Mouse (Mus musculus) cerebellum, adult 11 months (tissue): ENCODE measurements around the gene Srgap2.

Experiments
- DNase-seq: peaks from one replicate; pipeline ENCODE4 v3.0.0; 2022

Srgap2 gene

GRCm38 (mm10) chr1:131463953-131464627, 63.1 kb downstream of the Srgap2 start:
- no peak for DNase-seq

GRCm38 (mm10) chr1:131462541-131463067, 64.5 kb downstream of the Srgap2 start:
- DNase-seq, result no peak

DNA sequence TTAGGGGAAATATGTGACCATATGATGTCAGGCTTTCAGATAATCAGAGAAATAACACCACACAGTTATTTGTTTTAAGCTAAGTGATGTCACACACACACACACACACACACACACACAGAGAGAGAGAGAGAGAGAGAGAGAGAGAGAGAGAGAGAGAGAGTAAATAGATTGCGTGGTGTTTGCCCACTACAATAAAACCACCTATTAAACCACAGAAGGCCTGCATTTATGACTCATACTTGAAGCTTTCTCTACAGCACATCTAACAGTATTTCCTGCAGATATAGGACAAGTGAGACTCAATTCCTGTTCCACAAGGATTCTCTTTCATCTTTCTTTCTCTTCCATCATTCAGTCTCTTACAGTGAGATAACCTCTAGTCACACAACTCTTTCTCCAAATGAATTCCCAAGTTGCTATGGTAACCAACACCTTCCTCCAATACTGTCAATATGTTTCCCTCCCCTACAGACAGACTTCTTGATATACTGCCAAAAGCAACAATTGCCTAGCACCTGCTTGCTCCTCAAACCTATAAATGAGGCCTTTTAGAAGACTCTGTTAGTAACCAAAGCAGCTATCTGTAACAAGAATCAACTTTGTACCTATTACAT, 66.1 kb downstream of the Srgap2 start:
- no peak for DNase-seq

GRCm38 (mm10) chr1:131455355-131455890, 71.7 kb downstream of the Srgap2 start:
- DNase-seq, result no peak

DNA sequence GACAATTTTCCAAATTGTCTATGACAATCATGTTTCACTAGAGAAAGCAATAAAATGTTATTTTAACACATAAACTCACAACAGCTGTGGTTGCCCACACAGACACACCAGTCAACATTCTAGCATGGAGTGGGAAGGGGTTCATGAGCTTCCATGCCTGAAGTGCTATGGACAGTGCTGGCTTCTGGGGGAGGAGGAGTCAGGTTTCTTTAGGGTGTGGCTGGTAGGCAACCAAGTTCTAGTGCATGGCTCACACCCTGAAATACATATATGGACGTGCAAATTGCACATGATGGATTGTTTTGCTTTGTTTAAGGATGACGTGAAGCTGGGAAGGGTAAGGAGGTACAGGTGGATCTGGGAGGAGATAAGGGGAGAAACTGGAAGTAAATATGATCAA, 72.8 kb downstream of the Srgap2 start:
- no peak for DNase-seq

- no peak for DNase-seq
These were observed 73.8 kb downstream of the Srgap2 start for GRCm38 (mm10) chr1:131453335-131453734.

DNA sequence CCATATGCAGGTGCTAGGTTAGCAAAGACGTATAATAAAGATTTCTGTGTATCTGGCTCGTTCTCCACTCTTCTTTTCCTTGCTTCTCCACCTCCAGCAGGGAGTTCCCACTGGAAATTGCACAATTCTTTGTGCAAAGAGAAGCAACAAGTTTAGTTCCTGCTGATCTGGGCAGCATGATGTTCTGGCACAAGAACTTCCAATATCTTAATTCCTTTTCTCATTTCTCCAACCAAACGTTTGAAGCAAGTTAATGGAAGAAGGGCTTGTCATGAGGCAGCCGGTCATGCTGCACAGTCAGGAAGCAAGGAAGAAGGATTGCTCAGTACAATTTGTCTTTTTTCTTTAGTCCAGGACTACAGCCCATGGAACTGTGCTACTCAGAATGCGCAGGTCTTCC, 78.8 kb downstream of the Srgap2 start:
- DNase-seq, result no peak

DNA sequence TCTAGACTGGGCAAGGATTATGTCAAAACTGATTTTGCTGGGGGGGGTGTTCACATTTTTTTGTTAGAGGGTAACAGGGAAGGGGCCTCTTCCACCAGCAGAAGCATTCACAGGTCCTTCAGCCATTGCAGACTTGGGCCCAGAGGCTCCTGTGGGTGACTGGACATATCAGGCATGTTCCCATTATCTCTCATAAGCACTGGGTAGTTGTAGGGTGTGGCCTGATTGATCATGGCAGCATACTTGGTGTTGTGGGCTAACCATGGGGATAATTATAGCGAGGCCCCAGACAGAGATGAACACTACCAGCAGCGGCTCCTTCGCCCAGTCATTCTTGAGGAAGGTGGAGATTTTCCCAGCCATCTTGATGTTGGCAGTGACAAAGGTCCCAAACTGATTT, 79.8 kb downstream of the Srgap2 start:
- DNase-seq, result no peak

DNA sequence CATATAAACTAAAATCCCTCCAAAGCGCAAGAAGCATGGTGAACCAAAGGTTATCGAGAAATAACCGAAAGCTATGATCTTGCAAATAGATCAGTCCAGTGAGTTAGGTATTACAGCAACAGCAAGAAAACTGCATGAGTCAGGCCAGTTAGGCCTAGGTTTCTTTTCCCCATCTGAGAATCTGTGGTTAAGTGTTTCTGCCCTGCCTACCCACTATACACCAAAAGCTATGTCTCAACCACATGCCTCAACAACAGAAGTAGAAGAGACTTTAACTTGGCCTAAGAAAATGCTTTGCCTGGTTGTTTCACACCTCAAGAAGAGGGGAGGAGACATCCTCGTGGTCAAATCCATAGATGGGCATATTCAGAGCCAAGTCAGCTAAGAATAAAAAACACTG, 80.6 kb downstream of the Srgap2 start:
- no peak for DNase-seq

DNA sequence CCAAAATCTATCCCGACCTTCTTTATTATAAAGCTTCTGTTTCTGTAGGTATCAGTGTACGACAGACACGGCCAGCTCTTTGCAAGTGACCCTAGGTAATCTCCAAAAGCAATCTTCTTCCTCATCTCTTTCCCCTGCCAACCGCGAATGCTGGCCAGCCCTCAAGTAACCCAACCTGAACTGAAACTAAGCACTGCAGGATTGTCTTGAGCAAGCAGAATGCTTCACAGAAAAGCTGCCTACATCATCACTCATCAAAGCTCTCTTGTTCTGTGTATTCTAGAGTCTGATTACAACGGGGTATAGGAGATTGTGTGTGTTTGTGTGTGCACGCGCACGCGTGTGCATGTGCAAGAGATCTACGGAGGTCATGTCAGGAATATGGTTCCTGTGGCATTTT, 88.6 kb downstream of the Srgap2 start:
- DNase-seq, result no peak

- DNase-seq, result no peak
These were observed 89.2 kb downstream of the Srgap2 start for GRCm38 (mm10) chr1:131437975-131438374.

DNA sequence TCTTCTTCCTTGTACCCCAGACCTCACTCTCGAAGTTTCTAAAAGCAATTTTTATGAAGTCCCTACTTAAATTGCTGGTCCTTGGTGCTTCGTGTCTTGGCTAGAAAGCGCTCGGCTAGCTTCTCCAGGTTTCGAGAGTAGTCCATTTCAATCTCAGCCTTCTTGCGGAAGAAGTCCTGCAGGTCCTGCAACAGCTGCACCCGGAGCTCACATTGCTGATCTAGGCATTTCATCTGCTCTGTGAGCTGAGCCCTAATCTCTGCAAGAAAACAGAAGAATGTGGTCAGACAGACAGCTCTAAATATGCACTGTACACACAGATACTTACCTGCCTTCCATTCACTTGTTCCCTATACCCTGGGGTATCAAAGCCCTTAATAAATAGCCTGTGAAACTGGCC, 90.5 kb downstream of the Srgap2 start:
- no peak for DNase-seq

DNA sequence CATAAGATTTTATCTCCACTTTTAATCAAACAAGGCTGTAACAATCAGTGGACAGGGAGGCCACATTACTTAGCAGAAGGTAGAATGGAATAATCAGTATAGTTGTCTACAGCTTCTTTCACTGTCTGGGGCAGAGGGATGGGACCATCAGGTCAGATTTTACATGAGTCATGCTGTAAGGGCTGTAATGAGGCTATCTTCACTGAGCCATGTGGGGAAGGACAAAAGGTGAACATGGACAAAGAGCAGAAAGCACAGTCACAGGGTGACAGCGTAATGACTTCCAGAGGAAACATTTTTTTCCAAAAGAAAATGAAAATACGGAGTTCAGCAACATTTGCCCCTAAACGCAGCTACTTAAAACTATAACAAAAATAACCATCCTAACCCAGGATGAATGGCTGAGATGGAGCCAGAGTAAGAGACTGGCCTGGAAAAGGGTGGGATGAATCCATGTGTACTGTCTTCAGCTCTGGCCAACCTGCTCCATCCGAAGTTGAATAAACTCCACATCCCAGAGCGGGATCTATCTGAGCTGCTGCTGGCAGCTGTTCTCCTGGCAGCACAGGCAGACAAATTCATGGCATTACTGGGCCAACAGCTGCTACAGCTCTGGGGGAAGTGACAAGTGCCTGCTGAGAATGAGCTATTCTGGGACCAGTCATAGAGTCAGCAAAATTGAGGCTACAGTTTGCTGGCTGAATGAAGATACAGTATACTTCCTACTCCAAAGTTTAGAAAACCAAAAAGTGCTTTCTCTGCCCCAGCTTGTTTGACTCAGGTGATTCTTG, 95.5 kb downstream of the Srgap2 start:
- no peak for DNase-seq

DNA sequence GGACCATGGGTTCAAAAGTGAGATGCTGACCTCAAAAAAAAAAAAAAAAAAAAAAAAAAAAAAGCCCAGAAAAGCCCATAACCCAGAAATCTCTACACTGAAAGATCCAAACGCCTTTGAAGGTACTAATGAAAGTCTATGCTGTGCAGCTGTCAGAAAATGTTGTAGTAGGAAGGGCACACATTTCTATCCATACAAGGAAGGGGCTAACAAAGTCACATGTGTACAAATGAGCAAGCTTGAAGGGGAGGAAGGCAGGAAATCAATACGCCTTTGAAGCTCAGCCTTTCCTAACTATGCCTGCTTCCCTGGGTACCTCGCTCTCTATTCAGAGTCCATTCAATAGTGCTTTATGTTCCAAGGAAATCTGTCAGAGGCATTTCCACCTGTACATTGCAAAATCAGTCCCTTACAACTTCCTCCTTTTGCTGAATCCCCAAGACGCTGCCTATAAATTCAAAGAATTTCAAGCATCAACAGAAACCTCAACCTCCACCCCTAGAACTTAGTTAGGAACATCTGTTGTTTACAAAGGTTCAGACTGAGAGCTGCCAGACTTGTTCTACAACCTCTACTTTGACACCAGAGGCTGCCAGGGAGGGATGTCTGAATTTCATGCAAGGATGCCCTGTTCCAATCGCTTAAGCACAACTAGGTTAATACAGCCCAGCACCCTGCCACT, 99.9 kb downstream of the Srgap2 start:
- no peak for DNase-seq

GRCm38 (mm10) chr1:131423061-131423460, 104.1 kb downstream of the Srgap2 start:
- DNase-seq, result no peak

GRCm38 (mm10) chr1:131421113-131421512, 106.0 kb downstream of the Srgap2 start:
- DNase-seq, result no peak

DNA sequence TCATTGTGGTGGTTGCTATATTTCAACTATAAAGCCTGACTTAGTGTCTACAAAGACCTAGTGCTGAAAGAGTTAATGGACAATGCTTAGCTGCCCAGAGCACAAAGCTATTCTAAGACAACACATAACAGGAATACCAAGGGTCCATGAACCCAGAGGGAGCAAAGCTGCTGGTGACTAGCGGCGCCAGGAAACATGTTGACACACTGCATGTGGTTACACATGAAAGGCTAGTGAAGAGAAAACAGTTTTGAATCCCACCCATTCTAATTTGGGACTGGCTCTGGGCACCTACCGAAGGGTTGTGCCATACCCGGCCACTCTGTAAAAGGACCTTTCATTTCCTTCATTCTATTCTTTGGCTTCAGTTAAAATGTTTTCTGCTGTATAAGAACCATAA, 106.5 kb downstream of the Srgap2 start:
- DNase-seq, result no peak

GRCm38 (mm10) chr1:131419307-131419706, 107.8 kb downstream of the Srgap2 start:
- peak; percentile 47 for DNase-seq

GRCm38 (mm10) chr1:131417821-131418660, 109.1 kb downstream of the Srgap2 start:
- DNase-seq, result peak; percentile 12

GRCm38 (mm10) chr1:131417059-131417750, 109.9 kb downstream of the Srgap2 start:
- DNase-seq, result no peak

GRCm38 (mm10) chr1:131403567-131403966, 123.6 kb downstream of the Srgap2 start:
- no peak for DNase-seq
